Mouse (Mus musculus) intestine, embryonic 16.5 days (tissue): ENCODE results near the gene Atad1. TPM values are rescaled to one million over a fixed set of nuclear protein-coding genes. Genes with fewer than 3 reads are reported as not detected.
A peak's percentile ranks its signal among the peaks of the same experiment; 100 is the strongest.

ENCODE experiments used
- ATAC-seq: fragments of 200-750 bp; cut with Nextera tagmentation; 2 replicates; pipeline ENCODE4 v1.8.0; 2017; ENCODE audit warnings: moderate TSS enrichment, moderate library complexity
- H3K27ac ChIP-seq: fragments of 300-500 bp; sonication (generic); 2 replicates; pipeline ENCODE4 v1.5.1; 2014; ENCODE audit warnings: mild to moderate bottlenecking, low read length
- H3K27me3 ChIP-seq: fragments of 300-500 bp; sonication (generic); replicated peaks from 2 replicates; pipeline ENCODE4 v1.6.1; 2014; ENCODE audit warnings: low read length, control low read depth, mixed read lengths; ENCODE audit not compliant: control insufficient read depth, insufficient read depth
- H3K36me3 ChIP-seq: fragments of 300-500 bp; sonication (generic); 2 replicates; pipeline ENCODE4 v1.6.1; 2014; ENCODE audit warnings: low read length, control low read depth; ENCODE audit not compliant: control insufficient read depth, insufficient read depth
- H3K4me1 ChIP-seq: fragments of 300-500 bp; sonication (generic); 2 replicates; pipeline ENCODE4 v1.6.1; 2014; ENCODE audit warnings: low read length, control low read depth, mixed read lengths; ENCODE audit not compliant: control insufficient read depth, insufficient read depth
- H3K4me2 ChIP-seq: fragments of 300-500 bp; sonication (generic); 2 replicates; pipeline ENCODE4 v1.6.1; 2014; ENCODE audit warnings: low read depth, low read length, control low read depth
- H3K4me3 ChIP-seq: fragments of 300-500 bp; sonication (generic); 2 replicates; pipeline ENCODE4 v1.5.1; 2014; ENCODE audit warnings: mild to moderate bottlenecking, low read length
- H3K9ac ChIP-seq: fragments of 300-500 bp; sonication (generic); 2 replicates; pipeline ENCODE4 v1.6.1; 2014; ENCODE audit warnings: low read depth, low read length
- H3K9me3 ChIP-seq: fragments of 300-500 bp; sonication (generic); 2 replicates; pipeline ENCODE4 v1.6.1; 2016; ENCODE audit warnings: low read length, control low read depth; ENCODE audit not compliant: control insufficient read depth
- WGBS: fragments of 180-500 bp; shearing (Covaris S2); extraction: QIAGEN DNeasy Blood & Tissue Kit; methylation state at CpG from one replicate; pipeline ENCODE4 v1.1.7; 2014; 5-methylcytosine and 5-hydroxymethylcytosine counted together
- polyA plus RNA-seq: library from polyadenylated mRNA; unstranded; fragments of >200 nt; fragmentation: Nextera tagmentation; extraction: Ambion mirVana; gene quantifications from 2 replicates; pipeline ENCODE4 v1.2.1, GENCODE M21; 2015

The Atad1 gene
- polyA plus RNA-seq, 1 experiment from 2014 or later: 77.4 TPM

DNA sequence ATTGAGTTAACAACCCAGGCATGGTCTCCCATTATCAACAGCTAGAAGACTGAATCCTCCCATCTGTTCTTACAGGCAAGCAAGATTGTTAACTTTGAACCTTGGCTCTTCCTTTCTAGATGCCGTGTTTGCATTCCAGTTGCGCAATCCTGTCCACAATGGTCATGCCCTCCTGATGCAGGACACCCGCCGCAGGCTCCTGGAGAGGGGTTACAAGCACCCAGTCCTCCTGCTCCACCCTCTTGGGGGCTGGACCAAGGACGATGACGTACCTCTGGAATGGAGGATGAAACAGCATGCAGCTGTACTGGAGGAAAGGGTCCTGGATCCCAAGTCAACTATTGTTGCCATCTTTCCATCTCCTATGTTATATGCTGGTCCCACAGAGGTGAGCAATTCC, 76.7 kb downstream of the Atad1 start:
- H3K4me2 ChIP-seq: no peak overlapping the region
- no peak overlapping the region for H3K9ac ChIP-seq
- H3K36me3 ChIP-seq: no peaks in the 10 kb centered on the region; the same call in 1 of the 2 replicates
- no peaks in the 10 kb centered on the region for H3K27me3 ChIP-seq
- H3K27ac ChIP-seq: no peak overlapping the region
- 71% methylated on average over 6 of the region's 6 CpGs for WGBS
- ATAC-seq: peak; percentile 78
- no peaks in the 10 kb centered on the region for H3K9me3 ChIP-seq
- H3K4me3 ChIP-seq: no peak overlapping the region
- H3K4me1 ChIP-seq: no peaks in the 10 kb centered on the region

DNA sequence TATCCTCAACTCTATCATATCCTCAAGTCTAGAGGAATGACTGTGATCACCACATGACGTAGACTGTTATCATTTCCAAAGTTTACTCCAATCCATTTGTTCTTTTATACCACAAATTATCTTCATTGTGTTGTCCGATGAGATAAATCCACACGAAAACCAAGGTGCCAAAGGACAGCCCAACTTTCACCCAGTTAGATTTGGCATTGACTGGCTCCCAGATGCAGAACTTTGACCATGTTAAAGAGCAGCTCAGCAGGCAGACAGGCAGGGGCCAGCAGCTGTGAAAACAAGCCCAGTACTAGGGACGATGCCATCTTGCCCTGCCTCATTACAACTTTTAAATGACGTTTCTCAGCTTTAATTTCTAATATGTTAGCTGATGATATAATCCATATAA, 80.2 kb downstream of the Atad1 start:
- WGBS: 78% methylated on average over 5 of the region's 5 CpGs
- Histone ChIP-seq H3K36me3 (no peaks in the 10 kb centered on the region), H3K9ac (no peak overlapping the region), H3K27me3 (no peaks in the 10 kb centered on the region), H3K4me1 (no peaks in the 10 kb centered on the region), H3K27ac (no peak overlapping the region), H3K4me2 (no peak overlapping the region), H3K4me3 (no peak overlapping the region), H3K9me3 (no peaks in the 10 kb centered on the region)
- no peak for ATAC-seq

DNA sequence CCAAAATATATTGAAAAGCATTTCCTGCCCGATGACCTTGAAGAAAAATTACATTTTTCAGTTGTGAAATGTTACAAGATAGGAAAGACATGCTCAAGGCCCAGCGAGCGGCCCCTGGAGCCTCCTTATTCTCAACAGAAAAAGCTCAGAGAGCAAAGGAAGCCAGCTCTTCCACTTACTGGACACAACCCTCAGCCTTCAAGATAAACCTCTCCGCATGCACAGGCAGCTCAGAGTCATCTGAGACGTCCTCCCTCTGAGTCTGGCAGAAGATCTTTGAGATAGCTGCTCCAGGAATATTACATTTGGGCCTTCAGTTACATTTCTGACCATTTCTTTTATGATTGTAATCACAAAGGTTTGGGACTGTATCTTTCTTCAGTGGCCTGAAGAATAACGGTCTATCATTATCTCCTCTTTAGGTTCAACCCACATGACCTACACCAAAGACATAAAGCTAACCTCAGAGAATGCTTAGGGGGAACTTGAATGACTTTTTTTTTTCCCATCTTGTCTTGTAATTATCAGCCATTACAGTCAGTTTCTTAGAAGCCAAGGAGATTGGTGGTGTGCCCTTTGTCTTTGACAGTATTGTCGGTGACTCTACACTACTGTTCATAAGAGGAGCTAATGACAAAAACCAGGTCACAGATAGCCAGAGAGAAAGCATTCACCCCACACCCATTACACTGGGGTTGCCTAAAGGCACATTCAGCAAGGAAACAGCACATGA, 85.8 kb downstream of the Atad1 start:
- Histone ChIP-seq H3K9ac (no peak overlapping the region), H3K27ac (no peak overlapping the region), H3K4me2 (no peak overlapping the region), H3K9me3 (no peaks in the 10 kb centered on the region), H3K27me3 (no peaks in the 10 kb centered on the region), H3K36me3 (no peaks in the 10 kb centered on the region), H3K4me3 (no peak overlapping the region), H3K4me1 (no peaks in the 10 kb centered on the region)
- 86% methylated on average over 7 of the region's 7 CpGs for WGBS
- ATAC-seq: no peak

DNA sequence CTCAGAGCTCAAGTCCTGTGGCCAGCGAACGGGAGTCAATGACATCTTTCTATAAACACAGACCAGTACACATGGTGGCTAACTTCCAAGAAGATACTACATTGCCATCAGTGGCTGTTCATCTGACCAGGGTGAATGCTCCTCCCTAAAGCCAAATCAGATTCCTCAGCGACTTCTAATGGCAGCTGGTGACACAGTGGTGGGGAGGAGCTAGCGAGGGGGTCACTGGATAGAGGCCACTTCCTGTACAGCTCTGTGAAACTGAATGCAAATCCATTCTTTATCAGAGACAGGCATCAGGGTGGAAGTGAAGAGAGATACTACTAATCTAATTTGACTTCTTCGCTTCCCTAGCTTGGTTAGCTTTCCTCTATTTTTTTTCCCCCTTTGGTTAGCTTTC, 86.5 kb downstream of the Atad1 start:
- Histone ChIP-seq H3K9ac (no peak overlapping the region), H3K36me3 (no peaks in the 10 kb centered on the region), H3K9me3 (no peaks in the 10 kb centered on the region), H3K27me3 (no peaks in the 10 kb centered on the region), H3K27ac (no peak overlapping the region), H3K4me2 (no peak overlapping the region), H3K4me3 (no peak overlapping the region), H3K4me1 (0 out of 2 replicates have a peak, but pooled peaks cover 2% of the 10 kb centered on the region)
- WGBS: 76% methylated on average over 5 of the region's 5 CpGs
- ATAC-seq: no peak

DNA sequence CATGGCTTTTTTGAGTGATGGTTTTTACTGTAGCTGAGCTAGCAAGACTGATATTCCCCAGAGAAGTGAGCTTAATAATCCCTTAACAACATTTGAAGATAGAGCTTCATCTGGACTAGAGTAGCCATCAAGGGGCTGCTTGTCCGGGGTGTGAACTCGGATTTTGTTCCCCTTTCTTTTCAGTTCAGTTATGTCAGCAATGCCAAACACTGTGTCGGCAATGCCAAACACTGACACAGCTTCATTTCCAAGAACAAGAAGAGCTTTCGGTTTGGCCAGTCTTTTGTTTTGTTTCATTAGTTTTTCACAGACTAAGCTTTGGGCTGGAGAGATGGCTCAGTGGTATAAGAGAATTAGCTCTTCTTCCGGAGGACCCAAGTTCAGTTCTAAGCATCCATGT, 88.5 kb downstream of the Atad1 start:
- Histone ChIP-seq H3K36me3 (no peaks in the 10 kb centered on the region), H3K27ac (no peak overlapping the region), H3K4me3 (no peak overlapping the region), H3K9me3 (no peaks in the 10 kb centered on the region), H3K9ac (no peak overlapping the region), H3K4me1 (peaks cover 6% of the 10 kb centered on the region; the same call in 1 of the 2 replicates), H3K4me2 (no peak overlapping the region), H3K27me3 (no peaks in the 10 kb centered on the region)
- WGBS: 89% methylated on average over 5 of the region's 5 CpGs
- no peak for ATAC-seq

- H3K4me2 ChIP-seq: peak overlapping the region; percentile 35; the same call in 1 of the 2 replicates
- 34% methylated on average over 10 of the region's 10 CpGs for WGBS
- ATAC-seq: peak; percentile 82
These were observed 91.5 kb downstream of the Atad1 start for GRCm38 (mm10) chr19:32648019-32648571.

GRCm38 (mm10) chr19:32646382-32646781, 93.2 kb downstream of the Atad1 start:
- Histone ChIP-seq H3K4me3 (no peak overlapping the region), H3K9me3 (no peaks in the 10 kb centered on the region), H3K36me3 (no peaks in the 10 kb centered on the region), H3K9ac (no peak overlapping the region), H3K27ac (no peak overlapping the region), H3K4me1 (peaks cover 6% of the 10 kb centered on the region; the same call in 1 of the 2 replicates), H3K27me3 (no peaks in the 10 kb centered on the region), H3K4me2 (no peak overlapping the region)
- no peak for ATAC-seq
- 85% methylated on average over 3 of the region's 3 CpGs for WGBS

More at GRCm38 (mm10) chr19:32648019-32648571, 91.5 kb downstream of the Atad1 start:
- Histone ChIP-seq H3K9ac (no peak overlapping the region), H3K36me3 (no peaks in the 10 kb centered on the region), H3K4me3 (no peak overlapping the region), H3K27me3 (no peaks in the 10 kb centered on the region), H3K27ac (no peak overlapping the region), H3K4me1 (peaks cover 6% of the 10 kb centered on the region; the same call in 1 of the 2 replicates), H3K9me3 (no peaks in the 10 kb centered on the region)

DNA sequence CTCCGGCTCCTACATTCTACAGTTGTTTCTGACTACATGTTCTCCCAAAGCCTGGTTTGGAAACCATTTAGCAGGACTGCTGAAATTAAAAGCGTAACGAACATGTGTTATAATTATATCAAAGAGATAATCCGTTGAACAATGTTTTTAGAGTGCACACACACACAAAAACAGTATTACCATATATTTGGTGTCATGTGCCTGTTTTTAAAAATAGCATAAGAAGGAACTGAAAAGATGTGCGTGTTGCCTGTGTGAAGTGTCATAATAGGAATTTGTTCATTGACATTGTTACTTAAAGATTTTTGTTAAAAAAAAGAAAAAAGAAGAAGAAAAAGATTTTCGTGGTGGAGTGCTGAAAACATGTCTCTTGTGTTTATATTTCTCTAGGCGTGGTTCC, 93.6 kb downstream of the Atad1 start:
- peaks cover 6% of the 10 kb centered on the region; the same call in 1 of the 2 replicates for H3K4me1 ChIP-seq
- no peak for ATAC-seq
- no peak overlapping the region for H3K4me3 ChIP-seq
- no peaks in the 10 kb centered on the region for H3K36me3 ChIP-seq
- 85% methylated on average over 7 of the region's 7 CpGs for WGBS
- H3K27ac ChIP-seq: no peak overlapping the region
- H3K9ac ChIP-seq: no peak overlapping the region
- no peaks in the 10 kb centered on the region for H3K27me3 ChIP-seq
- H3K4me2 ChIP-seq: no peak overlapping the region
- no peaks in the 10 kb centered on the region for H3K9me3 ChIP-seq

DNA sequence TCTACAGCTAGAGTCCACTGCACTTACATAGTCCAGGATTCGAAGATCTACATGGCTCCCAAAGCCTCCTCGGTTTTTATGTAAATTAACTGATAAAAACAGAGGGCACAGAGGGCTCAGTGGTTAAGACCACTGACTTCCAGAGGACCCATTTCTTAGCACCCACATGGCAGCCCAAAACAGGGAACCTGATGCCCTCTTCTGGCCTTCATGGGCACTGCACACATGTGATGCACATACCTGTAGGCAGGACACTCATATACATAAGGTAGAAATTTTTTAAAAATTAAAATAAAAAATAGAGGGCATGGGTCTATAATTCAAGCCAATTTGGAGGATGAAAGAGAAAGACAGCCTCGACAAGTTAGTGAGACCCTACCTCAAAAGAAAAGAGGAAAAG, 95.9 kb downstream of the Atad1 start:
- Histone ChIP-seq H3K9ac (no peak overlapping the region), H3K4me1 (peaks cover 6% of the 10 kb centered on the region; the same call in 1 of the 2 replicates), H3K27me3 (no peaks in the 10 kb centered on the region), H3K36me3 (no peaks in the 10 kb centered on the region), H3K4me2 (no peak overlapping the region), H3K4me3 (no peak overlapping the region), H3K9me3 (no peaks in the 10 kb centered on the region), H3K27ac (no peak overlapping the region)
- no peak for ATAC-seq
- 95% methylated on average over 3 of the region's 3 CpGs for WGBS
